Mouse (Mus musculus): ENCODE data around the gene Tnip3. TPM values are rescaled to one million over a fixed set of nuclear protein-coding genes. Genes with fewer than 3 reads are reported as not detected.

The Tnip3 gene
- not detected in 2 replicates for polyA plus RNA-seq (2015; fragmentation: Nextera tagmentation; extraction: Ambion mirVana)

DNA sequence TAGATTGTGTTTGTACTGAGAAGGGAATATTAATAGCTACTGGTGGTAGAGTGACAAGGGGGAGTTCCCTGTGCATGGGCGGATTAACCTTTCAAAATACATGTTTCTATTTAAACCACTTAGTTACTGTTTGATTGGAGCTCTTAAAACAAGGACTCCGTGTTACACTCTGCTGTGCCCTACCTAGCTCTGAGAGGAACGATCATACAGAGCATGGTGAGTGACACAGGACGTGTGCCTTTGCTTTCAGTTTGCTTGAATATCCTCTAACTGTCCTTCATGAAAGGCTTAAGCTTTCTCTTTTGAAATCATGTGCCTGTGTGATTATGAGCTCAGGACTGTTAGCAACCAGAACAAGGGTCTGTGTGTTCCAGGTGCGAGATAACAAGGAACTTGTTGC lies at the start of gene Tnip3:
Tnip3 (plus strand) TSS at position 122 of the 400 bp plus-strand sequence.
- H3K4me3 ChIP-seq (ENCODE audit: low read depth, low read length) = no peak within 1 kb of the TSS
- no peaks in the 10 kb centered on the region for H3K36me3 ChIP-seq (ENCODE audit: control insufficient read depth, insufficient read depth)
- H3K9ac ChIP-seq (ENCODE audit: low read depth, low read length) = no peak within 1 kb of the TSS
- H3K27ac ChIP-seq (ENCODE audit: low read length) = no peak within 1 kb of the TSS
- 57% methylated on average over 5 of the region's 5 CpGs for WGBS (ENCODE audit: insufficient replicate concordance)
- no peak within 1 kb of the TSS for H3K4me2 ChIP-seq (ENCODE audit: low read depth, low read length)
- no peaks in the 10 kb centered on the region for H3K27me3 ChIP-seq (ENCODE audit: control insufficient read depth, insufficient read depth, low read depth, low read length)
- ATAC-seq (ENCODE audit: low read depth) = no peak
- H3K9me3 ChIP-seq (replicated peaks; ENCODE audit: control insufficient read depth, low read length) = no peaks in the 10 kb centered on the region
- H3K4me1 ChIP-seq (ENCODE audit: control insufficient read depth, low read depth, low read length) = no peaks in the 10 kb centered on the region

DNA sequence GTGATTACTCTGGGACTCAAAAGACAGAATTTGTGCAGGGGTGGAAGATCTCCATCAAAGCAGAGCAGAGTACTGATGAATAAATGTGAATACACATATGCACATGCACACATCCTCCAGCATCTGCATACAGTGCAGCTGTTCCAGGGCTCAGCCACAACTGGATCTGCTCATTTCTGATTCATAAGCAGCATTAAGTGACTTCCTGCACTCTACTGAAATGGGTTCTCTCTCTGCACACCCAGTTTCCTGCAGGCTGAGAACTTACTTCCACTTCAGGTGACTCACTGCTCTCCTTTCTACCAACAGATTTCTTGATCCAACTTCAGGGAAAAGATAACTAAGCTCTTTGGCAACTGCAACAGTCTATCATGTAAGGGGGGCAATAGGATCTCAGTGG lies 26.3 kb upstream of the Tnip3 start:
- H3K9me3 ChIP-seq (replicated peaks; ENCODE audit: control insufficient read depth, low read length) = no peaks in the 10 kb centered on the region
- no peaks in the 10 kb centered on the region for H3K36me3 ChIP-seq (ENCODE audit: control insufficient read depth, insufficient read depth)
- H3K4me3 ChIP-seq (ENCODE audit: low read depth, low read length) = no peak overlapping the region
- no peak overlapping the region for H3K9ac ChIP-seq (ENCODE audit: low read depth, low read length)
- H3K27me3 ChIP-seq (ENCODE audit: control insufficient read depth, insufficient read depth, low read depth, low read length) = no peaks in the 10 kb centered on the region
- H3K27ac ChIP-seq (ENCODE audit: low read length) = no peak overlapping the region
- H3K4me1 ChIP-seq (ENCODE audit: control insufficient read depth, low read depth, low read length) = no peaks in the 10 kb centered on the region
- H3K4me2 ChIP-seq (ENCODE audit: low read depth, low read length) = no peak overlapping the region
- ATAC-seq (ENCODE audit: low read depth) = no peak

DNA sequence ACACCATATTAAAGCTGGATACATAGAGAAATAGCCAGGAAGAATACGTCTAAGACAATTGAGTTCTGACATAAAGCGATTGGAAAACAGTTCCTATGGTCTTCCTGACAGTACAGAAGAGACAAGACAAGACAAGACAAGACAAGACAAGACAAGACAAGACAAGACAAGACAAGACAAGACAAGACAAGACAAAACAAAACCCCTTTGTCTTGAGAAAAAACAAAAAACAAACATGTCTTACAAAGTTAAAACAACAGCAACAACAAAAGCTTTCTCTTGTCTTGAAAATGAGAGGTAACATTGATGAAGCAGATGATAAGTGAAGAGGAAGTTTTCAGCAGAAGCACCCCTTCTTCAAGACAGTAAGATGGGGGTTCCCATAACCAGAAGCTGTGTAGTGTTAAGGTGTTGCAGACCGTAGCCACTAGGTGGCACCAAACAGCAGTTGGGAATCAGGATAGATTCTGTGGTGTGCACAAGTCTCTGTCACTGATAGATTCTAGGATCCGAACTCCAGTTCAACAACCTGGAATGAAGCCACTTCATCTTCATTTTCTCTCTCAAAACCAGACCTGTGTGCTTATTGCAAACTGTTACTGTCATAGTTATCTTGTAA lies 15.0 kb upstream of the Tnip3 start:
- no peaks in the 10 kb centered on the region for H3K27me3 ChIP-seq (ENCODE audit: control insufficient read depth, insufficient read depth, low read depth, low read length)
- no peak overlapping the region for H3K27ac ChIP-seq (ENCODE audit: low read length)
- H3K4me2 ChIP-seq (ENCODE audit: low read depth, low read length) = no peak overlapping the region
- H3K9me3 ChIP-seq (replicated peaks; ENCODE audit: control insufficient read depth, low read length) = no peaks in the 10 kb centered on the region
- H3K36me3 ChIP-seq (ENCODE audit: control insufficient read depth, insufficient read depth) = no peaks in the 10 kb centered on the region
- no peak for ATAC-seq (ENCODE audit: low read depth)
- no peaks in the 10 kb centered on the region for H3K4me1 ChIP-seq (ENCODE audit: control insufficient read depth, low read depth, low read length)
- no peak overlapping the region for H3K4me3 ChIP-seq (ENCODE audit: low read depth, low read length)
- no peak overlapping the region for H3K9ac ChIP-seq (ENCODE audit: low read depth, low read length)
- 33% methylated on average over 4 of the region's 4 CpGs for WGBS (ENCODE audit: insufficient replicate concordance)

DNA sequence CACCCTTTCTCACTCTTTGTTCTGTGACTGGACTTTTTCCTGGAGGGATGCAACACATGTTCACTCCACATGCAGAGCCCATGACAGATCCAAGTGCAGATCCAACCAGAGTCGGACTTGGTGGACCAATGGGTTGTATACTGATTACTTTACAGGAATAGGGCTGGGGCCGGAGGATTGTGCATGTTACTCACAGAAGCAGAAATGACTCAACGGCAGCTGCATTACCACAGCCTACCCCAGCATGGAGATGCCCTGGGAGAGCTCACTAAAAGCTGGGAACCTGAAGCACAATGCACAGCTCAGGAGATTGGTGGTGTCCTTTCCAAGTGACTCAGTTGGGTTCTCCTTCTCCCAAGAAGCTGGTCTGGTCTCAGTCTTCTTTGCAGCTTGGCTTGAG lies 11.3 kb upstream of the Tnip3 start:
- WGBS (ENCODE audit: insufficient replicate concordance) = 69% methylated on average over 3 of the region's 3 CpGs
- Histone ChIP-seq H3K27ac (ENCODE audit: low read length) (no peak overlapping the region), H3K4me3 (ENCODE audit: low read depth, low read length) (no peak overlapping the region), H3K27me3 (ENCODE audit: control insufficient read depth, insufficient read depth, low read depth, low read length) (no peaks in the 10 kb centered on the region), H3K4me2 (ENCODE audit: low read depth, low read length) (no peak overlapping the region), H3K36me3 (ENCODE audit: control insufficient read depth, insufficient read depth) (no peaks in the 10 kb centered on the region), H3K9me3 (replicated peaks; ENCODE audit: control insufficient read depth, low read length) (no peaks in the 10 kb centered on the region), H3K4me1 (ENCODE audit: control insufficient read depth, low read depth, low read length) (no peaks in the 10 kb centered on the region), H3K9ac (ENCODE audit: low read depth, low read length) (no peak overlapping the region)
- no peak for ATAC-seq (ENCODE audit: low read depth)

DNA sequence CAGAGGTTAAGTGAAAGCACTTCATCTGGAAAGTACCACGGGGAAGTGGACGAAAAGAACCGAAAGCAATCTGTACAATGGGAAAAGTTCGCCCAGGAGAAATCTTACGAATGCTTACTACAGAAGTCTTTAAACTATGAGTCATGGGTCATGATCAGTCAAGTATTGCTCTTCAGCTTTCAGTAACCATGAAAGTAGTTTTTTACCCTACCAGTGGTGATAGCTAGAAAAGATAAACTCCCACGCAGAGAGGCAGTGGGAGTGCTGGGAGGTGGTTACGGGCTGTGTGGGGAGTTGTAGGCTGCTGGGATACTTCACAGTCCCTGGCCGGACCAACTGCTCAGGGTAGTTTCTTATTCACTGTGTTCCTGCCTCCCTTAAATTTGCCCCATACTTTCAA lies 8.4 kb upstream of the Tnip3 start:
- no peak overlapping the region for H3K4me2 ChIP-seq (ENCODE audit: low read depth, low read length)
- no peak overlapping the region for H3K27ac ChIP-seq (ENCODE audit: low read length)
- H3K9me3 ChIP-seq (replicated peaks; ENCODE audit: control insufficient read depth, low read length) = no peaks in the 10 kb centered on the region
- no peaks in the 10 kb centered on the region for H3K4me1 ChIP-seq (ENCODE audit: control insufficient read depth, low read depth, low read length)
- no peaks in the 10 kb centered on the region for H3K36me3 ChIP-seq (ENCODE audit: control insufficient read depth, insufficient read depth)
- no peak for ATAC-seq (ENCODE audit: low read depth)
- WGBS (ENCODE audit: insufficient replicate concordance) = 56% methylated on average over 8 of the region's 8 CpGs
- no peak overlapping the region for H3K9ac ChIP-seq (ENCODE audit: low read depth, low read length)
- H3K4me3 ChIP-seq (ENCODE audit: low read depth, low read length) = no peak overlapping the region
- no peaks in the 10 kb centered on the region for H3K27me3 ChIP-seq (ENCODE audit: control insufficient read depth, insufficient read depth, low read depth, low read length)

DNA sequence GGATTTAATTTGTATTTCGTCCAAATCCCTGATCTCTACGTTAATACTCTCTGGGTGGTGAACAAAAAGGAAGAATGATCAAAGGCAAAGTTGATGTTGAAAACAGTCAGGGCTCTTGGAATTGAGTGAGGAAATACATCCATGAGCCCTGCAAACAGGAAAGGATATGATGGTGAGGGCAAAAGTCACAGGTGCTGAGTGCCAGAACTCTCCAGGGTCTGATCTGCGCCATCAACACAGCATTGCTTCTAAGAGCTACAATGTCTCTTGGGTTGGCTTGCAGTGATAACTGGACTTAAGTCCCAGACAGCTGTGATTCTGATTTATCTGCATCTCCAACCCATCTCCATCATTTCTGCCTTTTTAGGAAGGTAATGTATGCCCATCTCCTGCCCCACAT lies 4.3 kb upstream of the Tnip3 start:
- no peaks in the 10 kb centered on the region for H3K4me1 ChIP-seq (ENCODE audit: control insufficient read depth, low read depth, low read length)
- 70% methylated on average over 3 of the region's 3 CpGs for WGBS (ENCODE audit: insufficient replicate concordance)
- no peak overlapping the region for H3K4me3 ChIP-seq (ENCODE audit: low read depth, low read length)
- H3K27me3 ChIP-seq (ENCODE audit: control insufficient read depth, insufficient read depth, low read depth, low read length) = no peaks in the 10 kb centered on the region
- H3K9ac ChIP-seq (ENCODE audit: low read depth, low read length) = no peak overlapping the region
- ATAC-seq (ENCODE audit: low read depth) = no peak
- H3K9me3 ChIP-seq (replicated peaks; ENCODE audit: control insufficient read depth, low read length) = no peaks in the 10 kb centered on the region
- no peak overlapping the region for H3K4me2 ChIP-seq (ENCODE audit: low read depth, low read length)
- no peaks in the 10 kb centered on the region for H3K36me3 ChIP-seq (ENCODE audit: control insufficient read depth, insufficient read depth)
- H3K27ac ChIP-seq (ENCODE audit: low read length) = no peak overlapping the region

DNA sequence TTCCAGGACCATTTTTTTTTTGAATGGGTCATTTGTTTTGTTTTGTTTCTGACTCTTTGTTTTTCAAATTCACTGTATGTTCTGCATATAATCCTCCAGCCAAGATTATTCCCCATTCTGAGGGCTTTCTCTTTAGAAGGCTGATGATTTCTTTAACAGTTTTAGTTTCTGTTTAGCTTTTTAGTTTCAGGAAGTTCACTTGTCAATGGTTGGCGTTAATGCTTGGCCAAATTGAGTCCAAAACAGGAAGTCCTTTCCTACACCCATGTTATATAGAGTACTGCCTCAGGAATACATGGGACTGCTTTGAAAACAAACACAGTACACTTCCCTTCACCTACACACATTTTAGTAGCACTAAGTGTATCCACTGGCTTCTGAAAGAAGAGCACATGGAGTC lies 2.8 kb downstream of the Tnip3 start:
- Histone ChIP-seq H3K9me3 (replicated peaks; ENCODE audit: control insufficient read depth, low read length) (no peaks in the 10 kb centered on the region), H3K4me2 (ENCODE audit: low read depth, low read length) (no peak overlapping the region), H3K4me1 (ENCODE audit: control insufficient read depth, low read depth, low read length) (no peaks in the 10 kb centered on the region), H3K27ac (ENCODE audit: low read length) (no peak overlapping the region), H3K27me3 (ENCODE audit: control insufficient read depth, insufficient read depth, low read depth, low read length) (no peaks in the 10 kb centered on the region), H3K36me3 (ENCODE audit: control insufficient read depth, insufficient read depth) (no peaks in the 10 kb centered on the region), H3K4me3 (ENCODE audit: low read depth, low read length) (no peak overlapping the region), H3K9ac (ENCODE audit: low read depth, low read length) (no peak overlapping the region)
- 19% methylated on average over 1 of the region's 1 CpGs for WGBS (ENCODE audit: insufficient replicate concordance)
- no peak for ATAC-seq (ENCODE audit: low read depth)

DNA sequence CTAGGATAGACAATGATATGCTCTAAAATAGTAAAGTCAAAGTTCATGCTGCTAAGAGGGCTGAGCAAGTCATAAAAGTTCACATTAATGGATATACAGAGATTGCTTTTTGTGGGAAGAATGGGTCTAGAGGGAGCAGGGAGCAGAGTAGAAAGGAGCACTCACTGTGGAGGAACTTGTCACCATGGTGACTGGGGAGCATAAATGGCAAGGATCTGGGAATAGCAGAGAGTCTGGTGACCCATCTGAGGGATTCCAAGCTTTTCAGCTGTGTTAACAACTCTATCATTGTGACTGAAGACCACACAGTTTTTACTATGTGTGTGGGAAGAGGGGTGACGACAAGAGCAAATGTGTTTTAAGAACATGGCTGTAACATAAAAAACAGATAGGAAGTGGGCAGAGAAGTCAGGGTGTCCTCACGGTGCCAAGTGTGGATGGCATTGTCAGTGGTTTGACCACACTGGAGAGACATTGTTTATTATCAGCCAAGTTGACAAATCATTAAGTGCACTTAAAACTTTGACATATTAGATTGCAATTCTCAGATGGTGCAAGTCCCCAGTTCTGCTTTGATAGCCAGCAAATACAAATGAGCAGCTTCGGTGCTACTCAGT lies 6.2 kb downstream of the Tnip3 start:
- H3K4me1 ChIP-seq (ENCODE audit: control insufficient read depth, low read depth, low read length) = no peaks in the 10 kb centered on the region
- H3K36me3 ChIP-seq (ENCODE audit: control insufficient read depth, insufficient read depth) = no peaks in the 10 kb centered on the region
- no peak overlapping the region for H3K9ac ChIP-seq (ENCODE audit: low read depth, low read length)
- no peaks in the 10 kb centered on the region for H3K9me3 ChIP-seq (replicated peaks; ENCODE audit: control insufficient read depth, low read length)
- H3K27ac ChIP-seq (ENCODE audit: low read length) = no peak overlapping the region
- no peaks in the 10 kb centered on the region for H3K27me3 ChIP-seq (ENCODE audit: control insufficient read depth, insufficient read depth, low read depth, low read length)
- H3K4me2 ChIP-seq (ENCODE audit: low read depth, low read length) = no peak overlapping the region
- no peak for ATAC-seq (ENCODE audit: low read depth)
- 45% methylated on average over 3 of the region's 3 CpGs for WGBS (ENCODE audit: insufficient replicate concordance)
- no peak overlapping the region for H3K4me3 ChIP-seq (ENCODE audit: low read depth, low read length)

DNA sequence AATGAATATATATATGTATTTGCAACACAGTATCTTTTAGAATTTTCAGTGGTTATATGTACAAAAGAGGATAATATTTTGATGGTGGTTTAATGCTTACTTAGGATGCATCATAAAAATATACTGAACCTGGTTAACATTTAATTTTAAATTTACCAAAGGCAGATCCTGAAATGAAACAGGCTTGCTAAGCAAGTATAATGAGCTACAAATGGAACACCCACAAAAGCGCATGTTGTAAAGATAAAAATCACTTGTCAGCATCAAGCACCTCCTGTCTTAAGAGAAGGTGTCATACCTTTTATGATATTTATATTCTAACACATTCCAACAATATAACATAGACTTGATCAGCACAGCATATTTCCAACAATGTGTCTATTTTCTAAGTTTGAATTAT lies 8.6 kb downstream of the Tnip3 start:
- 70% methylated on average over 1 of the region's 1 CpGs for WGBS (ENCODE audit: insufficient replicate concordance)

More for the DNA sequence above, 8.6 kb downstream of the Tnip3 start:
- Histone ChIP-seq H3K36me3 (ENCODE audit: control insufficient read depth, insufficient read depth) (no peaks in the 10 kb centered on the region), H3K4me2 (ENCODE audit: low read depth, low read length) (no peak overlapping the region), H3K27ac (ENCODE audit: low read length) (no peak overlapping the region), H3K9me3 (replicated peaks; ENCODE audit: control insufficient read depth, low read length) (no peaks in the 10 kb centered on the region), H3K4me3 (ENCODE audit: low read depth, low read length) (no peak overlapping the region), H3K27me3 (ENCODE audit: control insufficient read depth, insufficient read depth, low read depth, low read length) (no peaks in the 10 kb centered on the region), H3K9ac (ENCODE audit: low read depth, low read length) (no peak overlapping the region), H3K4me1 (ENCODE audit: control insufficient read depth, low read depth, low read length) (no peaks in the 10 kb centered on the region)
- ATAC-seq (ENCODE audit: low read depth) = no peak

Measured in liver, embryonic 16.5 days (tissue).